Mouse (Mus musculus) left cerebral cortex, adult 18-20 months (tissue): ENCODE data around the gene 1810043G02Rik. TPM values are rescaled to one million over a fixed set of nuclear protein-coding genes. Genes with fewer than 3 reads are reported as not detected.
A peak's percentile ranks its signal among the peaks of the same experiment; 100 is the strongest.
"Not testable (repeated sequence)": the region's sequence is repeated elsewhere in the genome, so short reads cannot be mapped to it uniquely, and the experiment has no call there.

Experiments
- DNase-seq, 2 experiments: peaks; one replicate each; pipeline ENCODE4 v3.0.0; 2021 to 2022; ENCODE audit warnings: low spot score in 2 of 2, mixed read lengths in 1 of 2
- long read RNA-seq, 2 experiments: library from polyadenylated mRNA; stranded (forward); transcript quantifications; one replicate each; pipeline ENCODE4 v2.0.0; 2021
- total RNA-seq, 2 experiments: library from RNA; stranded (reverse); gene quantifications; 2 replicates each; pipeline ENCODE4 v1.2.3; 2021

Gene 1810043G02Rik
- total RNA-seq = 10 to 100 TPM; 33.9 to 36.1 TPM
- long read RNA-seq, experiment 1, partial matches to known transcripts = 4 of 16 reads
- long read RNA-seq, experiment 1, other reads (novel, unspliced or antisense) = 11 of 16 reads
- long read RNA-seq, experiment 2, full-length matches to known transcripts = 2 of 17 reads
- long read RNA-seq, experiment 2, partial matches to known transcripts = 5 of 17 reads
- long read RNA-seq, experiment 2, other reads (novel, unspliced or antisense) = 10 of 17 reads

- peak; percentile 100 for DNase-seq
These were observed at the start of gene 1810043G02Rik for GRCm38 (mm10) chr10:77978351-77979350. TSS of gene 1810043G02Rik (plus strand) at chr10:77978524.

- no peak for DNase-seq
These were observed 38.6 kb upstream of the 1810043G02Rik start for GRCm38 (mm10) chr10:77939685-77940084.

DNA sequence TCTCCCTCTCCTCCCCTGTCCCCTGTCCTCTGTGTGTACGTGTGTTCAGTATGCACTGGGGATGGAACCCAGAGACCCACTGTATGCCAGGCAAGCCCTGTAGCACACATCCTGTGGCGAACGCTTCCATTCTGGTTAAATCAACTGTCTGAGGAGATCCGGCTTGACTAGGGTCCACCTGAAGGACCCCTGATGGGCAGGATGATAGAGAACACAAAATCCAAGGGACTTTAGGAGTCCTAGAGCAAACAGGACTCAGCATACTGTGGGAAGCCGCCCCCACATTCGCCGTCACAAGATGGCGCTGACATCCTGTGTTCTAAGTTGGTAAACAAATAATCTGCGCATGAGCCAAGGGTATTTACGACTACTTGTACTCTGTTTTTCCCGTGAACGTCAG, 27.9 kb upstream of the 1810043G02Rik start:
- not testable (repeated sequence) for DNase-seq

GRCm38 (mm10) chr10:77962725-77963124, 15.6 kb upstream of the 1810043G02Rik start:
- no peak for DNase-seq

DNA sequence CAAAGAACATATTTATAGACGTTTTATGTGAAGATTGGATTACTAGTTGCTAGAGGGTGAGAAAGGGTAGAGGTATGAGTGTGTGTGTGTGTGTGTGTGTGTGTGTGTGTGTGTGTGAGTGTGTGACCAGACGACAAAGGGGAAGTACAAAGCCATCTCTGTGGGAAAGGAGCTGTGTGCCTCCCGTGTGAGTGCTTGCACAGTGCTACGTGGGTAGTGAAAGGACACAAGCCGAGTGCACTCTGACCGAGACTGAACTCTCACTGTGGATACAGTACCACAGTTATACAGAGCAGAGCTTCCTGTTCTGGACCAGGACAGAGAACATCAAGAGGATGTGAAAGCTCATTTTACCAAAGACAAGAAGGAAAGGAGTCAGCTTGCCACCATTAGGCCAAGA, 14.4 kb upstream of the 1810043G02Rik start:
- no peak for DNase-seq

DNA sequence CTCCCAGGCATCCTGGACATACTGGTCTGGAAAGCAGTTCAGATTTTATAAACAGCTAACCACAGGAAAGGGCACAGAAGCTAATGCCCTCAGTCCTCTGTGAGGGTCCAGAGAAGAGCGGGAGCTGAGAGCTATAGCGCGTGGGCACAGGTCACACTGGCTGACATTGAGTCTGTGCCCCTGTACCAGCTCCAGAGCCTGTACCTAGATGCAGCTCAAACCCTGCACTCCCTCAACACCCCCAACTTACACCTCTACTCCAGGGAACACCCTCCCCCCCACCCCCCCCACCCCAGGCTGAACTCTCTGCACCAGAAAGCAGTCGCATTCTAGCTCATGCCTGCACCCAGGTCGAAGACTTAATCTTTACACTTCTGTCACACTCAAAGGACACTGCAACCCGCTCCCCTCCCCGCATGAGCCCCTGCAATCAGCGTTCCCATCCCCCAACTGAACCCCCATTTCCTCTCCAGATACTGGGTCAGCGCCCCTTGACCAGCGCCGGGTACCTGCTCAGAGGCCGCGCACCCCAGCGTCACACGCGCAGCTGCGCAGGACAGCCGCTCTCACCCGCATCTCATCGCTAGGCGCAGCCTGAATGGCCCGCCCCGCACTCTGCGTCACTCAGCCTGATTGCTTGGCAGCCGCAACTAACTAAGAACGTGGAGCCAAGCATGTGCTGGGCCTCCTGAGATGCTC, 8.9 kb upstream of the 1810043G02Rik start:
- DNase-seq = peak; percentile 73 to 78

GRCm38 (mm10) chr10:77969973-77970325, 8.4 kb upstream of the 1810043G02Rik start:
- no peak for DNase-seq

DNA sequence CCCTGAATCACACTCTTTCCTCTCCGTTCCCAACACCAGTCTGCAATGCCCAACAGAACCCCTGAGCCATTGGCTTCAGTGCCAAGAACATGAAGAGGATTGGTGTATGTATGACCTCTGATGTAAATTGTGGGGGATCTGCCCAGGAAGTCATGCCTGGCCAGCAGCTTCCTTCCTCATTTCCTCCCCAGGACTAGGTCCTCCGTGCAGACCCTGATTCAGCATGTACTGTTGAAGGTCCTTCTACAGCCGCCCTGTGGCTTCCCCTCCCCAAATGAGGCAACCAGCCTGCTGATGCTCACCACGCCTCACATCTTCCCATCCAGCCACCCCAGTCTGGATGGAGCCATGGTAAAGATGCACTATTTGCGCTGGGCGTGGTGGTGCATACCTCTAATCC, 7.8 kb upstream of the 1810043G02Rik start, which contains the start of gene Trpm2:
Trpm2 (minus strand) TSS at position 83 of the 400 bp plus-strand sequence.
- DNase-seq = no peak

DNA sequence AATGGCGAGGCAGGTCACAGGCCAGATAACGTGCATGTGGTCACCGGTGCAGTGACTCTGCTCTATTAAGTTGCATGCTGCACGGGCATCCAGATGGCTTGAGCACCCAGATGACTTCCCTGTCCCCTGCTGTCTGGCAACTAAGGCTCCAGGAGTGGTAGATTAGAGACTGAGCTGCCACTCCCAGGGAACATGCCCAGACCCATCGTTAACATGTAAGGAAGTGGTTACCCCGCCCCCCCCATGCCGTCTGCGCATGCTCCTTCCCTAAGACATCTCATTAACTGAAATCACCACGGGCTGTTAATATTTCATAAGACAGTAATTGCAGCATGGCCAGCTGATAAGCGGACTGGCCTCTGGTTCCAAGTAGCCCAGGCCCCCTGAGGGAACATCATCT, 7.1 kb upstream of the 1810043G02Rik start:
- no peak for DNase-seq

DNA sequence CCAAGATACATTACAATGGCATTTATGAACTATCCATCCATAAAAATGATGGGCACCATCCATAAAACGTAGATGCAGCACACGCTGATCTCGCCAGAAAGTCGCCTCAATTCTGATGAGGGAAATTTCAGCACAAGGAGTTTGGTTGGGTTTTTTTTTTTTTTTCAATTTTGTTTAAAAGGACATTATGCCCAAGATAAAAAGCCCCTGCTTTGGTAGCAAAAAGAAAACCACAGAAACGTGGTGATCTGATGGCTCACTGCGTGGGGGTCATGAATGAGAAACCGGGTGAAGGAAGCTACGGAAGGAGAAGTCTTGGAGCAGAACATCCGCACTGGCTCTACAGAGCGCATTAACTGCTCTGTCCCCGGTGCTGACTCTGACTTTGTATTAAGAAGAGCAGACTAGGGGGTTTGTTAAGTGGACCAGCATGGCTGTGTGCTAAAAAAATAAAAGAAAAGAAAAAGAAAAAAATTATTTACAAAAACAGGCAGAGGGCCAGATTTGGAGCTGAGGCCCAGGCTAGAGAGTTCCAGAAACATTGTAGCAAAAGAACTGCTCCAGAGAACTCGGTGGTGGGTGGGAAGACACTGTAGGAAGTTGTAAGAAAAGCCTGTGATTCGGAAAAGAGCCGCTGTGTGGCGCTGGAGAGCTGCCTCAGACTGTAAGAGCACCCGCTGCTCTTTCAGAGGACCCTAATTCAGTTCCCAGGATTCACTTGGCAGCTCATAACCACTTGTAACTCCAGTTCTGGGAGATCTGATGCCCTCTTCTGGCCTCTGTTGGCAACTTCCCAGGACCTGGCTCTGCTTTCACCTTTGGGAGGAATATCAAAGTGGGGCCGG, 6.4 kb upstream of the 1810043G02Rik start:
- DNase-seq = peak; percentile 39 to 62

DNA sequence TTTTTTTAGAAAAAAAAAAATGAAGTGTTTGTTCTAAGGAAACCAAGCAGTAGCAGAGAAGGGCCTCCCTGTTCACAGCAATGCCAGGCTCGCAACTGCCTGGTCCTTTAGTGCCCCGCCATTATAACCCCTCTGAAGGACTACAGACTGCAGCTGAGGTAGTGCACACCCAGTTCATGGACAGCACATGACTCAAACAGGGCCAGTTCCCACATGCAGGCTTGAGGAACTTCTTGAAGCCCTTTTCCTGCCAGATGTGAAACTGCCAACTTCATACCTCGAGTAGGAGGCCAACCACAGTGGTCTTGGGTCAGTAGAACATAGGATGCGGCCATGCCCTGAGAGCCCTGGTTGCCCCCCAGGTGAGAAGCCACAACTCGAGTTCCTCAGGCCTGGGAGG, 4.0 kb upstream of the 1810043G02Rik start:
- no peak for DNase-seq

DNA sequence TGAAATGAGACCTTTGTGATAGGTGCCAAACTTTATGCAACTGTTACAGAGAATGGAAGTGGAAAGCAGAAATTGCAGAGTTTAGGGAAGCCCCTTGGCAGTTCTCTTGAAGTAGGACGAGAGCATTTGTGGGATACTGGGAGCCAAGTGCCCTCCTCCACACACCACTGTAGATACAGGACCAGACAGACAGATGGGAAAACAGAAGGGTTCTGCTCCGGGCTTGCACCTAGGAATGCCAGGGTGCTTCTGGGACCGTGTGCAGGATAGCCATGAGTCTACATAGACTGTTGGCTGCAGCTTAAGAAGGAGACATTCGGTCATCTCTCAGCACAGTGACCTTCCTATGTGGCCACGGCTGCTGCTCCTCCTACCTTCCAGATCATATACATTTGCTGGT, 3.5 kb upstream of the 1810043G02Rik start:
- no peak for DNase-seq

- no peak for DNase-seq
These were observed 2.7 kb upstream of the 1810043G02Rik start for GRCm38 (mm10) chr10:77975653-77976052.

DNA sequence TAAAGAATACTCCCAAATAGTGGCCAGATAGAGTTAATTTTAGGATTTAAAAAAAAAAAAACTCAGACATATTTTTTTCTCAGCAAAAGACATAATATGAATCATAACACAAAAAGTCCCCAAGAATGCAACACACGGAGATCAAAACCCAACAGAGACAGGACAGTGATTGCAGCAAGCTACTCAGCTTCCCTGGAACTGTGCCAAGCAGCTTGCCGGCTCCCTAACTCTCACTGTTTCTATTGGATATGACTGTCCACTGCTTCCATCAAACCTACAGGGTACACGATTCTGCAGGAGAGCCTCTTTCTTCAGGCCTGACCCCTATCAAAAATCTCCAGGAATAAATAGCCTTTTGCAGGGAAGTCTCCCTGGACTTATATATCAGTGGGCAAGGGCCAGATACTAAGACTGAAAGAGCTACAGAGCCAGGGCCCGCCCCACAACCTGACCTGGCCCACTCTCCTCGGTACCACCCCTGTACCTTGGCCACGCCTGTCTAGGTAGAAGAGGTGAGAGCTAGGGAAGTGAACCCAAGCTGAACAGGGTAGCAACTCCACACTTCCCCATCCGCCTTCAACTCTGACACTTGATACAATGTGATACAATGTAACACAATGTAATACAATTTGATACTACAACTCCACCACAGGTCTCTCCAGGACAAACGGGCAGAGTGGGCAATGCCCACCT, 1.7 kb upstream of the 1810043G02Rik start:
- no peak for DNase-seq

DNA sequence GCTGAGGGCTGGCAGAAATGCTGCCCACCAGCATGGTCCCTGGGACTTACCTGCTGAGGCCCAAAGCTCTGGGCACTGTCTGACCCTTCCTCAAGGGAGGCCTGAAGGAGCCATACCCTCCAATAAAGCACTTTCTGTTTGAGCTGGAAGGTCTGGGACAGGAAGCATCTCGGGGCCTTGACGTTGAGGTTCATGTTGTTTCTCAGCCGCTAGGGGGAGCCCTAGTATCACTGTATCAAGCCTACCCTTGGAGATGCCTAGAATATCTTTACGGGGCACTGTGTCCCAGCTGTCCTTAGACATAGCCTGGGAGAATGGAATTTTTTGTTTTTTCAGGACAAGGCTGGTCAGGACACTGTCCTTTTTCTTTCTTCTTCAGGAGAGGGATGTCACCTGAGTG, 6.3 kb downstream of the 1810043G02Rik start:
- peak; percentile 77 to 87 for DNase-seq

DNA sequence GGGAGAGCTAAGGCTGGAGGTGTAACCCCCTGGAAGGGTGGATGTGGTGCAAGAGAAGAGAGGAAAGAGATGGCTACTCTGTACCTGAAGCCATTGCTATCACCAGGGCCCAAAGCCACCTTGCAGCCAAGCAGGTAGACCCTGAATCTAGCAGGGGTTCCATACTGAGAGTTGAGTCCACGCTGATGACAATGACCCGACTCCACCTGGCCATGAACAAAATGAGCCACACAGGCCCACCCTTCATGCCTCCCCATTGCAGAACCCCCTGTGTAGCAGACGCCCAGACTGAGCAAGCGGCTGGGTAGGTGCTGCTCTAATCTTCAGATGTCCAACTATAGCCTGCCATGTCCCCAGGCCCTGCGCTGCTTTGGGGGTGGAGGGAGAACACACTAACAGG, 7.5 kb downstream of the 1810043G02Rik start:
- no peak for DNase-seq

DNA sequence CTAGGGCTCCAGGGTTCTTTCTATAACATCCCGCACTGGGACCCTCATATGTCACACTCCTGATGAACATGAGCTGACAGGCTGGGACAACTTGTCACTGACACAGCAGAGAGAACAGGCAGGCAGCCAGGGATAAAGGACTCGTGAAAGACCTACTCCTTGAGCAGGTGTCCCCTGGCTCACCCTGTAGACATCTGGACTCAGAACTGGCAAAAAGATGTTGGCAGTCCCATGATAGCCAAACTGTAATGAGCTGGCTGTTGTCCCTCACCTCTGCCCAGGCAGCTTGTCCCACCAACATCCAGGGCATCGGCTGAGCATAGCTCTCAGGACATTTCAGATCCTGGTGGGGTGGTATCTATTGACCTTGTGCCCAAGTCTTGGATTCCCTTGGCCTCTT, 17.3 kb downstream of the 1810043G02Rik start:
- no peak for DNase-seq

DNA sequence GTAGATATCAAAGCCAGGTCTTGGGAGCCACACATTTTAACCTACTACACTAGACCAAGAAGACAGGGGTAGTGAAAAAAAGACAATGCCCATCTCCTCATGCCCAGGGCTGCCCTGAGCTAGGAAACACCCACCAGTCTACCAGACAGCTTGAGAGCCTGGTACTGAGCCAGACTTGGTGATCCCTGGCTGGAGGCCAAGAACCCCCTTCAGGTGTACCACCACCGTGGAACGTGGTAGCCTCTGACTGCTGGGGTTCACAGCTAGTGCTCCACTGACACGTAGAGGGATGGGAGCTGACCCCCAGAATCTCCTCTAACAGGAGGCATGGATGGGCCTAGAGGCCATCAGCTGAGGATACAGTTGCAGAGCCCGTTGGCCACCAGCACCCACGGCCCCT, 21.9 kb downstream of the 1810043G02Rik start:
- DNase-seq = no peak

GRCm38 (mm10) chr10:78001796-78002195, 23.5 kb downstream of the 1810043G02Rik start:
- peak; percentile 87 to 93 for DNase-seq

DNA sequence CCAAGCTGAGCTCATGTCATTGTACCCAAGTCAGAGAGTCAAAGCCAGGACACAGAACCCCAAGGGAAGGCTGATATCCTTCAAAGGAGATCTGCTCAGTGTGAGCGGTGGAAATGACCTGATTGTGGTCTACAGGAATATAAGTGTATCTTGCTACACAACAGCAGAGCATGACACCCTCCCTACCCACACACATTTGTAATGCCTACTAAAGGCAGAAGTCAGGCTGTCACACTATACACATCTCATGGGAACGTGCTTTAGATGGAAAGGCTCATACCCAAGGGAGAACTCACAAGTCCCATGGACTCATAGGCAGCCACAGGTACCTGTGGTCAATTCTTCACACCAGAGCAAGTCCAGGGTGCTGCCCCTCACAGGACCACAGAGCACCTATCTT, 24.0 kb downstream of the 1810043G02Rik start:
- no peak for DNase-seq
